Mouse (Mus musculus): Measurements from ENCODE around the gene Fbxo48. TPM values are rescaled to one million over a fixed set of nuclear protein-coding genes. Genes with fewer than 3 reads are reported as not detected.
A peak's percentile ranks its signal among the peaks of the same experiment; 100 is the strongest.

Fbxo48 gene
- polyA plus RNA-seq, 2 experiments from 2014 or later = 0.38 TPM; not detected in 1

DNA sequence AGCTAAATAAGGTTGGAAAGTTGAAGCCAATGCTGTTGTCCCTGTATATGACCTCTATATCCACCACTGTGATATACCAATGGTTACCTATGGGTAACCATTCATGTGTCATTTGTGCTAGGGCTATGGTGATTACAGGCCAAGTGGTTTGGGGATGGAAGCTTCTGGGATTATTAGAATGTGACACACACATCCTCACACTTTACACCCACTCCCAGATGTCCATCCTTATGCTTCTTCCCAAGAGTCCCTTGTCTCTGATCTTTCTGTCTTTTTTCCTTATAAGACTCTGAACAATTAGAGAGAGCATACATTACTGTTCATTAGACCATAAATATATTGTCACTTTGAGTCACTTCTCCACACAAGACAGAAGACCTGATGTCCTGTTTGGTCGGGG is 21.9 kb downstream of the Fbxo48 start:
- no peak for ATAC-seq

DNA sequence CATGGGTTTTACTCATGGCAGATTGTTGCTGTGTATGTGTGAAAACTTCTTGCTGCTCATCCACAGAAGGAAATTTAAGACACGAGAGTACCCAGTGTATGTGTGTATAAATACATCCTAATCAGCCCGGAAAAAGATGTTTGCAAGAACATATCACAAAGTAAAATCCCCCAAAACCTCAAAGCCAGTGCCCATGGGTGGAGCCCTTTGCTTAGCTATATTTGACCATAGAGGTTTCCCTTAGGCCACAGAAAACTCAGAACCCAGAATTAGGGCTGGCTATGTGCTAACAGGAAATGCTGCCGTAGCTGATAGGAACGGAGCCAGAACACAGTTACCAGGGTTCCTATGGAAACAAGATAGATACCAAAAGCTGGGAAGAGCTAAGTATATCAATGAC is 25.8 kb downstream of the Fbxo48 start:
- no peak for ATAC-seq

GRCm38 (mm10) chr11:16977611-16978010 is 26.4 kb downstream of the Fbxo48 start:
- peak; percentile 74 for ATAC-seq

- ATAC-seq = no peak
These were observed 27.1 kb downstream of the Fbxo48 start for GRCm38 (mm10) chr11:16978161-16978707.

- ATAC-seq = no peak
These were observed 35.5 kb downstream of the Fbxo48 start for GRCm38 (mm10) chr11:16986550-16987187.

GRCm38 (mm10) chr11:16987745-16988328 is 36.7 kb downstream of the Fbxo48 start:
- ATAC-seq = no peak

GRCm38 (mm10) chr11:16989885-16990284 is 38.7 kb downstream of the Fbxo48 start:
- no peak for ATAC-seq

GRCm38 (mm10) chr11:16992880-16993279 is 41.7 kb downstream of the Fbxo48 start:
- ATAC-seq = no peak

DNA sequence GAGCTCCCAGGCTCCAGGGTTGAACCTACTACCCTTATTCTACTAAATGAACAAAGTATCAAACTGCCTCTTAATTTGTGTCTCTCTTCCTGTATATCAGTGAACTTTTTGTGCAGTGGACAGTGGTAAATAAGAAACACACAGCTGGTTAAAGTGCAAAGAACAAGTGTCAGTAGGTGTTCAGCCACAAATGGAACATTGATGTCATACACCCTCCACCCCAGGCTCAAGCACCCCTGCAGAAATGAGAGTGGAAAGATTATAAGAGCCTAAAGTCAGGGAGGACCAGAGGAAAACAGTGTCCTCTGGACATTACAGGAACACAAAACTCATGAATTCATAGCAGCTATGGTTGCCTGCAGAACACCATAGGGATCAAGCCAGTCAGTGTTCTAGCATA is 45.6 kb downstream of the Fbxo48 start:
- no peak for ATAC-seq

- ATAC-seq = no peak
These were observed 46.3 kb downstream of the Fbxo48 start for GRCm38 (mm10) chr11:16997465-16997864.

GRCm38 (mm10) chr11:16999387-16999786 is 48.2 kb downstream of the Fbxo48 start:
- ATAC-seq = no peak

- no peak for ATAC-seq
These were observed 48.8 kb downstream of the Fbxo48 start for GRCm38 (mm10) chr11:16999933-17000332.

GRCm38 (mm10) chr11:17000353-17001334 is 49.5 kb downstream of the Fbxo48 start:
- no peak for ATAC-seq

DNA sequence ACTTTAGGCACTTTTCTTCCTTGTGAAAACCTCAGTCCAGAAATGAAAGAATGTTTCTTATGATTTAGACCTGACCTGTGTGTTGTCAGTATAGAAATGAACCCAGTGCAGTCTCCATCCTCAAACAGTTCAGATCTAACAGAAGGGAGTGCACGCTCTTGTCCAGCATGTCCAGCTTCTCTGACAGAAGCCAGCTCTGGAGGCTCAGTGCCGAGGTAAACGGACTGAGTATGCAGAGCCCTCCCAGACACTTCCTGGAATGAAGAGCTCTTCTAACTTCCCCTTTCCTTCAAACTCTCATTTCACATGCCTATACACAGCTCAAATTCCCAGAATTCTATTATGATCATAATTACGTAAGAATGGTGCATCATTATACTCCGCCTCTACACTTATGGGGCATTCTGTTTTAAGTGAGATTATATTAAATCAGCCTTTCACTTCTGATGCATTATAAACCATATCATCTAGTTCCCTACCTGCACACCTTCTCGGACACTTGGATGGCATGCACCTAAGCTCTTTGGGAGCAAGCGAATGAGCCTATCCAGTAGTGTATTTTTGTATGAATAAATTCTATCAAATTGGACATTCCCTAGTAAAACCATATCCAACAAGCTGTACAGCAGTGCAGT is 51.7 kb downstream of the Fbxo48 start:
- no peak for ATAC-seq

GRCm38 (mm10) chr11:17003757-17004156 is 52.6 kb downstream of the Fbxo48 start:
- ATAC-seq = no peak

Other genes with a start within 250 kb of the Fbxo48 start
- gene Egfr, start 199.2 kb upstream of the Fbxo48 start, polyA plus RNA-seq (2017; shearing (Covaris generic)) = 1 to 10 TPM in 1 of 2 experiments, under 1 TPM in 1; 0.19 to 1.3 TPM
- gene Cnrip1, start 100.2 kb downstream of the Fbxo48 start, polyA plus RNA-seq (2017; shearing (Covaris generic)) = 1 to 10 TPM; 5.3 to 7.4 TPM
- gene Plek, start 101.0 kb downstream of the Fbxo48 start, polyA plus RNA-seq (2017; shearing (Covaris generic)) = 1 to 10 TPM; 3.9 to 6.3 TPM
- 10 to 100 TPM; 13.9 to 18.9 TPM for gene Ppp3r1, start 207.9 kb downstream of the Fbxo48 start, polyA plus RNA-seq (2017; shearing (Covaris generic))
- gene Wdr92, start 230.7 kb downstream of the Fbxo48 start, polyA plus RNA-seq (2017; shearing (Covaris generic)) = 10 to 100 TPM; 24.7 to 29.2 TPM

All from CD4-positive, CD25-positive, alpha-beta regulatory T cell, adult 4 months (primary cell).